Mouse (Mus musculus) forebrain, embryonic 11.5 days (tissue): ENCODE results near the gene Axin1. TPM values are rescaled to one million over a fixed set of nuclear protein-coding genes. Genes with fewer than 3 reads are reported as not detected.
A peak's percentile ranks its signal among the peaks of the same experiment; 100 is the strongest.
"Not testable (repeated sequence)": the region's sequence is repeated elsewhere in the genome, so short reads cannot be mapped to it uniquely, and the experiment has no call there.

Source experiments
- ATAC-seq: fragments of 200-750 bp; cut with Nextera tagmentation; replicated peaks from 2 replicates; pipeline ENCODE4 v1.8.0; 2017; ENCODE audit warnings: moderate TSS enrichment; ENCODE audit not compliant: low FRiP score
- DNase-seq: peaks from one replicate; pipeline ENCODE4 v3.0.0-alpha.2; 2017; ENCODE audit warnings: low spot score
- H3K27ac ChIP-seq: fragments of 300-500 bp; sonication (generic); 2 replicates; pipeline ENCODE4 v1.5.1; 2014; ENCODE audit warnings: low read depth, low read length
- H3K27me3 ChIP-seq: fragments of 300-500 bp; sonication (generic); 2 replicates; pipeline ENCODE4 v1.6.1; 2014; ENCODE audit warnings: mild to moderate bottlenecking, low read length, mixed read lengths; ENCODE audit not compliant: control insufficient read depth, insufficient read depth
- H3K36me3 ChIP-seq: fragments of 300-500 bp; sonication (generic); 2 replicates; pipeline ENCODE4 v1.6.1; 2014; ENCODE audit warnings: mild to moderate bottlenecking, low read length, moderate library complexity, mixed read lengths; ENCODE audit not compliant: control insufficient read depth, insufficient read depth
- H3K4me1 ChIP-seq: fragments of 300-500 bp; sonication (generic); replicated peaks from 2 replicates; pipeline ENCODE4 v1.6.1; 2014; ENCODE audit warnings: low read length, mixed read lengths; ENCODE audit not compliant: control insufficient read depth, insufficient read depth
- H3K4me2 ChIP-seq: fragments of 300-500 bp; sonication (generic); 2 replicates; pipeline ENCODE4 v1.6.1; 2014; ENCODE audit warnings: low read depth, mild to moderate bottlenecking, low read length, moderate library complexity, mixed read lengths; ENCODE audit not compliant: severe bottlenecking
- H3K4me3 ChIP-seq: fragments of 300-500 bp; sonication (generic); 2 replicates; pipeline ENCODE4 v1.5.1; 2014; ENCODE audit warnings: low read depth, low read length
- H3K9ac ChIP-seq: fragments of 300-500 bp; sonication (generic); 2 replicates; pipeline ENCODE4 v1.6.1; 2014; ENCODE audit warnings: low read length
- H3K9me3 ChIP-seq: fragments of 300-500 bp; sonication (generic); 2 replicates; pipeline ENCODE4 v1.6.1; 2016; ENCODE audit warnings: low read length, mixed read lengths; ENCODE audit not compliant: control insufficient read depth
- WGBS: fragments of 180-500 bp; shearing (Covaris S2); extraction: QIAGEN DNeasy Blood & Tissue Kit; methylation state at CpG from one replicate; pipeline ENCODE4 v1.1.7; 2014; 5-methylcytosine and 5-hydroxymethylcytosine counted together
- polyA plus RNA-seq: library from polyadenylated mRNA; unstranded; fragments of >200 nt; fragmentation: Nextera tagmentation; extraction: Ambion mirVana; gene quantifications from 2 replicates; pipeline ENCODE4 v1.2.1, GENCODE M21; 2014

Gene Axin1
- 19.1 and 24.9 TPM in 2 replicates for polyA plus RNA-seq

- under 1% methylated on average over 39 of the region's 42 CpGs for WGBS
- DNase-seq = peak; percentile 99
Observed at GRCm38 (mm10) chr17:26138239-26138836, at the start of gene Axin1. Gene Axin1 (plus strand): TSS chr17:26138688.

DNA sequence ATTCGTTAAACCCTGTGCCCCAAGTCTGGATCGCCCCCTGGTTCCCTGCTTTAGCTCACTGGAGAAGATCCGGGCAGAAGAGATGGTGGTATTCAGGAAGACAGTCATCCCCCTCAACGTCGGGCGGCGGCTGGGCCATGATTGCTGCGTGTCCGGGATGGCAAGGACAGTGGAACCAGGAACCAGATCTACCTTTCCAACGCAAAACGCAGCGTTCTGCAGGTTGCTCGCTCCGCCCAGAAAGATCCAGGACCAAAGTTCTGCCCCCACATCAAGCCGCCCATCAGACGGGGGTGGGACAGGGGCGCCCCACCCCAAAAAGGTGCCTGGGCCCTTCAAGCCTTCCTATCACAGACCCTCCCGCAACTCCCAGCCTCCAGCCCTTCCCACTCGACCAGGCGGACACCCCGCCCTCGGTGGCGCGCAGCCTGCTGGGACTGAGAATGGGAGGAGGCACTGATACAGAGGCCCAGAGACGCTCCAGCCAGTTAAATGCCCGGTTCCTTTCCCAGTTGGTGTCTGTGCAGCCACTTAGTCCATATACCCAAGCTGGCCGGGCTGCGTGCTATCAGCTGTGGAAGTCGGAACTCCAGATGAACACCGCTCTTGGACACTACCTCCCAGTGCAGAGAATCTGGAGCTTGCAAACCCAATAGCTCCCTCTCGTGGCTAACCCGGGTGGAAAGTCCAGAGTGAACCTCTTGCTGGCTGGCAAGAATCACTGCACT, 48.4 kb upstream of the Axin1 start, which contains the start of gene Decr2:
Gene Decr2 (minus strand): TSS at position 433 of the 728 bp plus-strand sequence.
- no peaks in the 10 kb centered on the region; the same call in 1 of the 2 replicates for H3K36me3 ChIP-seq
- WGBS = 3% methylated on average over 32 of the region's 32 CpGs

More at GRCm38 (mm10) chr17:26138239-26138836, at the start of gene Axin1:
- Histone ChIP-seq H3K9ac (peak within 1 kb of the TSS; percentile 94), H3K36me3 (no peaks in the 10 kb centered on the region), H3K9me3 (no peaks in the 10 kb centered on the region), H3K27ac (peak within 1 kb of the TSS; percentile 82), H3K27me3 (no peaks in the 10 kb centered on the region), H3K4me2 (peak within 1 kb of the TSS; percentile 94), H3K4me3 (peak within 1 kb of the TSS; percentile 98), H3K4me1 (peaks cover 4% of the 10 kb centered on the region; the same call in 1 of the 2 replicates)
- peak; percentile 97 for ATAC-seq

DNA sequence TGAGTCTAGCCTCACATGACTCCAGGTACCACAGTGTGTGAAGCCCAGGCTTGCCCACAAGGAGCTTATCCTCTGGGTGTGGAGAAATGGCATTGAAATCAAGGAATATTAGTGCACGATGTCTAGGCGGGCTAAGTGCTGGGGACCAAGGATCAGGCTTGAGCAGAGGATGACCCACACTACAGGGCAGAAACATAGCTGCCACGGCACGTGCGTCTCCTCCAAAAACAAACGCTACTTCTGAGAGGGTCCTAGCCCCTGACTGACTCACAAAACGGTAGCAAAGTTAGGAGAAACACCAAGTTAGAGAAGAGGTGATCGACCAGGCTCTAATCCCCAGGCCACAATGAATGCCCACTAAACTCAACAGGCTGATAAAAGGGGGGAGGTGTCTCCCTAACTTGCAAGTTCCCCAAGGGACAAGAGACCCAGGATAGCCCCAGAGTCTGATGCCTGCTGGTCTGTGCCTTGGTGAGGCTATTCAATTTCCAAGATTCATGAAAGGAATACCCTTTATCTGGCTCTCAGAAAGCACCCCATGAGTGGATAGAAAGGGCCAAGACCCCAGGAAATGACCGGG, 43.9 kb upstream of the Axin1 start:
- peak overlapping the region; percentile 61 for H3K4me3 ChIP-seq
- H3K36me3 ChIP-seq = no peaks in the 10 kb centered on the region; the same call in 1 of the 2 replicates
- H3K27me3 ChIP-seq = no peaks in the 10 kb centered on the region
- H3K4me2 ChIP-seq = peak overlapping the region; percentile 71
- H3K9me3 ChIP-seq = no peaks in the 10 kb centered on the region; the same call in 1 of the 2 replicates
- DNase-seq = no peak
- H3K9ac ChIP-seq = peak overlapping the region; percentile 91
- peak overlapping the region; percentile 70; the same call in 1 of the 2 replicates for H3K27ac ChIP-seq
- 31% methylated on average over 9 of the region's 9 CpGs for WGBS
- ATAC-seq = peak; percentile 8; the same call in 1 of the 2 replicates
- H3K4me1 ChIP-seq = peaks cover 8% of the 10 kb centered on the region; the same call in 1 of the 2 replicates

More for the DNA sequence above, 48.4 kb upstream of the Axin1 start, which contains the start of gene Decr2:
- peak within 1 kb of the TSS; percentile 43 for H3K4me3 ChIP-seq
- no peaks in the 10 kb centered on the region for H3K27me3 ChIP-seq
- no peak within 1 kb of the TSS for H3K27ac ChIP-seq
- 0 out of 2 replicates have a peak, but pooled peaks cover 4% of the 10 kb centered on the region for H3K4me1 ChIP-seq
- H3K9ac ChIP-seq = peak within 1 kb of the TSS; percentile 70
- peak within 1 kb of the TSS; percentile 88 for H3K4me2 ChIP-seq
- H3K9me3 ChIP-seq = no peaks in the 10 kb centered on the region; the same call in 1 of the 2 replicates
- peak; percentile 87; the same call in 1 of the 2 replicates for ATAC-seq
- DNase-seq = peak; percentile 92

- 4% methylated on average over 47 of the region's 47 CpGs for WGBS
- Histone ChIP-seq H3K9me3 (no peaks in the 10 kb centered on the region; the same call in 1 of the 2 replicates), H3K4me1 (peaks cover 6% of the 10 kb centered on the region; the same call in 1 of the 2 replicates), H3K27ac (peak within 1 kb of the TSS; percentile 70), H3K27me3 (no peaks in the 10 kb centered on the region), H3K9ac (peak within 1 kb of the TSS; percentile 91), H3K36me3 (no peaks in the 10 kb centered on the region; the same call in 1 of the 2 replicates), H3K4me2 (peak within 1 kb of the TSS; percentile 71), H3K4me3 (peak within 1 kb of the TSS; percentile 61)
- ATAC-seq (peak; percentile 77), DNase-seq (peak; percentile 83)
Observed at GRCm38 (mm10) chr17:26095121-26095740, 43.3 kb upstream of the Axin1 start, which contains the start of gene Nme4. Gene Nme4 (minus strand): TSS chr17:26095602.

- DNase-seq (no peak), ATAC-seq (no peak)
- Histone ChIP-seq H3K27me3 (no peaks in the 10 kb centered on the region), H3K27ac (no peak overlapping the region), H3K4me2 (no peak overlapping the region), H3K9ac (no peak overlapping the region), H3K4me1 (peaks cover 6% of the 10 kb centered on the region; the same call in 1 of the 2 replicates), H3K4me3 (no peak overlapping the region), H3K9me3 (no peaks in the 10 kb centered on the region), H3K36me3 (no peaks in the 10 kb centered on the region)
- 92% methylated on average over 7 of the region's 7 CpGs for WGBS
Observed at GRCm38 (mm10) chr17:26098461-26098860, 40.0 kb upstream of the Axin1 start.

DNA sequence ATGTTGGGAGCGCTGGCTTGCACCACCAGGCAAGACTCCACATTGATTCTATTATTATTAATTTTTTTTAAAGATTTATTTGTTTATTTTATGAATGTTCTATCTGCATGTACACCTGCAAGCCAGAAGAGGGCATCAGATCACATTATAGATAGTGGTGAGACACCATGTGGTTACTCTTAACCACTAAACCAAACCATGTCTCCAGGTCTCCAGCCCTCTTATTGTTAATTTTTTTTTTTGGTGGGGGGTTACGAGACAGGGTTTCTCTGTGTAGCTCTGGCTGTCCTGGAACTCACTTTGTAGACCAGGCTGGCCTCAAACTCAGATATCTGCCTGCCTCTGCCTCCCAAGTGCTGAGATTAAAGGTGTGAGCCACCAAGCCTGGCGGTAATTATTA, 39.2 kb upstream of the Axin1 start:
- not testable (repeated sequence) for DNase-seq, ATAC-seq
- 64% methylated on average over 3 of the region's 3 CpGs for WGBS

GRCm38 (mm10) chr17:26100166-26100565, 38.3 kb upstream of the Axin1 start:
- Histone ChIP-seq H3K4me1 (peaks cover 4% of the 10 kb centered on the region; the same call in 1 of the 2 replicates), H3K4me2 (no peak overlapping the region), H3K4me3 (no peak overlapping the region), H3K36me3 (no peaks in the 10 kb centered on the region), H3K27ac (no peak overlapping the region), H3K9ac (no peak overlapping the region), H3K9me3 (no peaks in the 10 kb centered on the region), H3K27me3 (no peaks in the 10 kb centered on the region)
- 43% methylated on average over 2 of the region's 2 CpGs for WGBS
- DNase-seq (peak; percentile 46), ATAC-seq (no peak)

More for the DNA sequence above, 39.2 kb upstream of the Axin1 start:
- not testable (repeated sequence) for H3K9ac ChIP-seq, H3K9me3 ChIP-seq, H3K36me3 ChIP-seq, H3K4me2 ChIP-seq, H3K27ac ChIP-seq, H3K27me3 ChIP-seq, H3K4me3 ChIP-seq, H3K4me1 ChIP-seq

GRCm38 (mm10) chr17:26101478-26101877, 37.0 kb upstream of the Axin1 start:
- whole genome bisulfite sequencing = 43% methylated on average over 4 of the region's 4 CpGs
- DNase-seq = peak; percentile 64

More at GRCm38 (mm10) chr17:26101478-26101877, 37.0 kb upstream of the Axin1 start:
- no peak overlapping the region for H3K4me2 ChIP-seq
- H3K4me3 ChIP-seq = no peak overlapping the region
- no peaks in the 10 kb centered on the region for H3K36me3 ChIP-seq
- H3K9ac ChIP-seq = no peak overlapping the region
- H3K9me3 ChIP-seq = no peaks in the 10 kb centered on the region
- H3K27me3 ChIP-seq = no peaks in the 10 kb centered on the region
- no peaks in the 10 kb centered on the region for H3K4me1 ChIP-seq
- no peak overlapping the region for H3K27ac ChIP-seq
- no peak for ATAC-seq
